Mouse (Mus musculus): ENCODE data around the gene C1qtnf1.

- TF ChIP-seq POLR2A (IDR thresholded peaks at IDR 0.05; ENCODE audit: low read depth, low read length) (no peak), CTCF (conservative IDR thresholded peaks at IDR 0.05; ENCODE audit: insufficient read depth, insufficient read length, low read depth, low read length) (no peak)
Observed at GRCm38 (mm10) chr11:118455788-118456187, 27.8 kb downstream of the C1qtnf1 start.
